Mouse (Mus musculus): ENCODE measurements around the gene Syvn1.

GRCm38 (mm10) chr19:6062418-6062817 lies 16.0 kb downstream of the Syvn1 start:
- TF ChIP-seq CTCF (IDR thresholded peaks at IDR 0.05; ENCODE audit: borderline replicate concordance, extremely low read depth, insufficient read depth, insufficient read length) (no peak), POLR2A (IDR thresholded peaks at IDR 0.05; ENCODE audit: borderline replicate concordance, extremely low read depth, insufficient read depth, insufficient read length, poor library complexity, severe bottlenecking) (no peak)
